Mouse (Mus musculus) spleen, postnatal 14 days (tissue): ENCODE data around the gene Mbd3l1.

Source experiments
- DNase-seq, 2 experiments: peaks; one replicate each; pipeline ENCODE4 v3.0.0; 2021 to 2022; ENCODE audit warnings: low spot score in 2 of 2

Mbd3l1 gene

GRCm38 (mm10) chr9:18478168-18478567, at the start of gene Mbd3l1, which contains the start of gene Zfp558:
Gene Mbd3l1 (plus strand): TSS chr9:18478359.
Gene Zfp558 (minus strand): TSS chr9:18478268.
- no peak for DNase-seq

- DNase-seq: no peak
These were observed 47.8 kb upstream of the Mbd3l1 start, which contains the start of gene Mbd3l2 for GRCm38 (mm10) chr9:18430354-18430753. Gene Mbd3l2 (plus strand): TSS chr9:18430654.

DNA sequence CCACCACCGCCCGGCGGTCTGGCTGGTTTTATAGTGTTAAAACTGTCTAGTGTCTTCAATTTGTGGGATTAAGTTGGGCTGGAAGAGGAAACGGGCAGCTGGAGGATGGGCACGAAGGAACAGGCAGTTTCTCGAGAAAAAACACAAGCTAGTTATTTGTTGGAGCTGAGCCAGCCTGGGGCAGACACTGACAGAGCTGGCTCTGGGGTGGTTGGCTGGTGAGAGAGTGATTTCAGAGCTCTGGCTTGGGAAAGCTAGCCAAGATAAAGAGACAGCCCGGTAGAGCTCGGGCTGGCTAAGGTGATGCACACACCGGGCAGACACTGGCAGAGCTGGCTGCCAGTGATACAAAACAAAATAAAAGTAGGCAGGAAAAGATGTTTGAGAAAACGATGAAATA, 46.5 kb upstream of the Mbd3l1 start:
- DNase-seq: no peak

GRCm38 (mm10) chr9:18456520-18456919, 21.6 kb upstream of the Mbd3l1 start:
- DNase-seq: no peak

DNA sequence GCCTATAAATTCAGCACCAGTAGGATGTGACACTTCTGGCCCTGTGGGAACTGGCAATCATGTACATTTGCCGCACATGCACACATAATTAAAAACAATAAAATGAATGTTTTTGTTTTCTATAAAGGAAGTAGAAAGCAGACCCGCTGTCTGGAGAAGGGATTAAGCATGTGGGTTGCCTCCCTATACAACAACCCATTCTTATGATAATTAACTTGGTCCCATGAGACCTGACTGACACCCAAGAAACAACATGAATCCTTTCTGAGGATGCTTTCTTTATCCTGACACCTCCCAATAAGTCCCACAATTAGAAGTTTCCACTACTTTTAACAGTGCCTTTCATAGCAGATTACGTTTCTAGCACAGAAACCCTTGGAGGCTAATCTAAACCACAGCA, 10.8 kb upstream of the Mbd3l1 start:
- DNase-seq: no peak

DNA sequence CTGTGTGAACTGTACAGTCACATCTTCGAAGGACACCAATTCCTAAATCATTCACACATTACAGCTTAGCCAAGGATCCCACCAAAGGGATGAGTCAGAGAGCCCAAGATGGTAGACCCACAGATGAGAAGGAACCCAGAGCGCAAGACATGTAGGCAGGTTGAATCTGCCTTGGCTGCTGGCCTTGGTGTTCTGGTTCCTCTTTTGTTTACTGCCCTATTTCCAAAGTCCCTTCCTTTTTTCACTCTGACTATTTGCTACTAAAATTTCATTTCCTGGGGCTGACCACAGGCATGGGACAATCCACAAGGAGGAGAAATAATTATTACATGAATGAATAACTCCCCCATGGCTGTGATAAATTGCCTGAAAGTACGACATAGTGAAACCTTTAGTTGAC, 10.2 kb upstream of the Mbd3l1 start:
- no peak for DNase-seq

- DNase-seq: peak; percentile 24 to 56
These were observed 4.6 kb upstream of the Mbd3l1 start for GRCm38 (mm10) chr9:18473324-18474128.

DNA sequence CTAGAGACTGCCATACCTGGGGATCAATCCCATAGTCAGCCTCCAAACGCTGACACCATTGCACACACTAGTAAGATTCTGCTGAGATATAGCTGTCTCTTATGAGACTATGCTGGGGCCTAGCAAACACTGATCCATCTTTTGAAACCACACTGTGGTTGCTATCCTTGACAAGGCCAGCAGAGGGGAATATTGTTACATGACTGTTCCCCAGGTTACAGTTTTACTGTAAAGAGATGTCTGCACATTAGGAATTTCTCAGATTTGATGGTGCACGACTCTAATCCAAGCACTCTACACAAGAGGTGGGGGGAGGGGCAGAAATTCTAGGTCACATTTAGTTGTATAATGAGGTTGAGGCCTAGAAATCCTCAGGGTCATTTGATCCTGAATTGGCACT, 29.9 kb downstream of the Mbd3l1 start:
- DNase-seq: no peak
